Mouse (Mus musculus): ENCODE measurements around the gene Mapkap1. TPM values are rescaled to one million over a fixed set of nuclear protein-coding genes. Genes with fewer than 3 reads are reported as not detected.
"Not testable (repeated sequence)": the region's sequence is repeated elsewhere in the genome, so short reads cannot be mapped to it uniquely, and the experiment has no call there.

Mapkap1 gene
- total RNA-seq, 2 experiments from 2014 or later = 64.9 to 70.3 TPM

- no peak for DNase-seq (ENCODE audit: low spot score in 2 of 2)
Measured at GRCm38 (mm10) chr2:34431701-34432372, 25.3 kb downstream of the Mapkap1 start.

- DNase-seq (ENCODE audit: low spot score in 2 of 2) = not testable (repeated sequence)
Measured at GRCm38 (mm10) chr2:34432887-34433286, 26.3 kb downstream of the Mapkap1 start.

GRCm38 (mm10) chr2:34436321-34436720 is 29.8 kb downstream of the Mapkap1 start:
- no peak for DNase-seq (ENCODE audit: low spot score in 2 of 2)

GRCm38 (mm10) chr2:34448756-34449155 is 42.2 kb downstream of the Mapkap1 start:
- DNase-seq (ENCODE audit: low spot score in 2 of 2) = no peak

- no peak for DNase-seq (ENCODE audit: low spot score in 2 of 2)
Measured at GRCm38 (mm10) chr2:34462490-34462889, 55.9 kb downstream of the Mapkap1 start.

- DNase-seq (ENCODE audit: low spot score in 2 of 2) = no peak
Measured at GRCm38 (mm10) chr2:34468559-34469141, 62.1 kb downstream of the Mapkap1 start.

- DNase-seq (ENCODE audit: low spot score in 2 of 2) = no peak
Measured at GRCm38 (mm10) chr2:34469324-34469723, 62.8 kb downstream of the Mapkap1 start.

- no peak for DNase-seq (ENCODE audit: low spot score in 2 of 2)
Measured at GRCm38 (mm10) chr2:34473775-34474174, 67.2 kb downstream of the Mapkap1 start.

GRCm38 (mm10) chr2:34481401-34481800 is 74.8 kb downstream of the Mapkap1 start:
- no peak for DNase-seq (ENCODE audit: low spot score in 2 of 2)

- no peak for DNase-seq (ENCODE audit: low spot score in 2 of 2)
Measured at GRCm38 (mm10) chr2:34482102-34482501, 75.5 kb downstream of the Mapkap1 start.

GRCm38 (mm10) chr2:34482531-34482930 is 76.0 kb downstream of the Mapkap1 start:
- DNase-seq (ENCODE audit: low spot score in 2 of 2) = no peak

- DNase-seq (ENCODE audit: low spot score in 2 of 2) = no peak
Measured at GRCm38 (mm10) chr2:34487281-34487680, 80.7 kb downstream of the Mapkap1 start.

- DNase-seq (ENCODE audit: low spot score in 2 of 2) = no peak
Measured at GRCm38 (mm10) chr2:34503975-34504730, 97.6 kb downstream of the Mapkap1 start.

- DNase-seq (ENCODE audit: low spot score in 2 of 2) = not testable (repeated sequence)
Measured at GRCm38 (mm10) chr2:34506162-34506561, 99.6 kb downstream of the Mapkap1 start.

- peak; percentile 33 to 67 for DNase-seq (ENCODE audit: low spot score in 2 of 2)
Measured at GRCm38 (mm10) chr2:34509856-34510255, 103.3 kb downstream of the Mapkap1 start.

- DNase-seq (ENCODE audit: low spot score in 2 of 2) = no peak
Measured at GRCm38 (mm10) chr2:34515263-34515662, 108.7 kb downstream of the Mapkap1 start.

- DNase-seq (ENCODE audit: low spot score in 2 of 2) = no peak
Measured at GRCm38 (mm10) chr2:34518083-34518482, 111.5 kb downstream of the Mapkap1 start.

GRCm38 (mm10) chr2:34518526-34518925 is 112.0 kb downstream of the Mapkap1 start:
- DNase-seq (ENCODE audit: low spot score in 2 of 2) = no peak

- peak; percentile 25 to 74 for DNase-seq (ENCODE audit: low spot score in 2 of 2)
Measured at GRCm38 (mm10) chr2:34519525-34519924, 113.0 kb downstream of the Mapkap1 start.

GRCm38 (mm10) chr2:34521384-34521783 is 114.8 kb downstream of the Mapkap1 start:
- no peak for DNase-seq (ENCODE audit: low spot score in 2 of 2)

- no peak for DNase-seq (ENCODE audit: low spot score in 2 of 2)
Measured at GRCm38 (mm10) chr2:34526527-34527371, 120.2 kb downstream of the Mapkap1 start.
